Mouse (Mus musculus) urinary bladder, postnatal 4 days (tissue): Measurements from ENCODE around the gene Ddah1.

Experiments
- DNase-seq, 2 experiments: peaks; one replicate each; pipeline ENCODE4 v3.0.0; 2021 to 2022; ENCODE audit warnings: low spot score in 2 of 2

The Ddah1 gene

DNA sequence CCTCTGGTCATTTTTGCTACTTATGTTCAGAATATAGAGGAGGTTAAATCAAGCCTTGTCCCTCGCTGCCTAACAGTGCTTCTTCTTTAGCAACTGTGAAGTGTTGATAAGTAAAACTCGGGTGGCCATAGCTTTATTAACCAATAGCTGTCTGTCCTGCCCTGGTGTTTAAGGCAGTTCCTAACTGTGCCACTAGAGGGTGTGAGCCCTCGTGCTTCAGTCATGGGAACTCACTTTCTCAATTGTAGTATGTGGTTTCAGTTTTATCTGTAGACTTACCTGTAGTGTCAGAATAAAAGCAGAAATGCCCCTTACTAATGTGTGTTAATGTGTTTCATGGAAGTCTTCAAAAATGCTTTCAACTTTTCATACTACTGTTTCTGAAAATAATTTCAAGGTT is 183.5 kb downstream of the Ddah1 start:
- DNase-seq: peak in 1 of 2 experiments; percentile 41
